Mouse (Mus musculus) heart, embryonic 16.5 days (tissue): ENCODE results near the gene Olfr1279. TPM values are rescaled to one million over a fixed set of nuclear protein-coding genes. Genes with fewer than 3 reads are reported as not detected.
"Not testable (repeated sequence)": the region's sequence is repeated elsewhere in the genome, so short reads cannot be mapped to it uniquely, and the experiment has no call there.

Experiments used
- ATAC-seq: fragments of 200-750 bp; cut with Nextera tagmentation; replicated peaks from 2 replicates; pipeline ENCODE4 v1.8.0; 2017; ENCODE audit warnings: moderate number of reproducible peaks; ENCODE audit not compliant: insufficient read depth, low FRiP score; ENCODE audit errors: extremely low read depth
- H3K27ac ChIP-seq: fragments of 300-500 bp; sonication (generic); 2 replicates; pipeline ENCODE4 v1.5.1; 2014; ENCODE audit warnings: mild to moderate bottlenecking, low read length, control low read depth, moderate library complexity
- H3K27me3 ChIP-seq: fragments of 300-500 bp; sonication (generic); 2 replicates; pipeline ENCODE4 v1.6.1; 2014; ENCODE audit warnings: low read length, mixed read lengths; ENCODE audit not compliant: control insufficient read depth, insufficient read depth
- H3K36me3 ChIP-seq: fragments of 300-500 bp; sonication (generic); 2 replicates; pipeline ENCODE4 v1.6.1; 2014; ENCODE audit not compliant: control insufficient read depth, insufficient read depth
- H3K4me1 ChIP-seq: fragments of 300-500 bp; sonication (generic); 2 replicates; pipeline ENCODE4 v1.6.1; 2014; ENCODE audit warnings: low read length, mixed read lengths; ENCODE audit not compliant: control insufficient read depth, insufficient read depth
- H3K4me2 ChIP-seq: fragments of 300-500 bp; sonication (generic); 2 replicates; pipeline ENCODE4 v1.6.1; 2014; ENCODE audit warnings: low read depth, mild to moderate bottlenecking, control low read depth, low read length
- H3K4me3 ChIP-seq: fragments of 300-500 bp; sonication (generic); 2 replicates; pipeline ENCODE4 v1.5.1; 2014; ENCODE audit warnings: mild to moderate bottlenecking, control low read depth, low read length
- H3K9ac ChIP-seq: fragments of 300-500 bp; sonication (generic); 2 replicates; pipeline ENCODE4 v1.6.1; 2014; ENCODE audit warnings: low read length, control low read depth
- H3K9me3 ChIP-seq: fragments of 300-500 bp; sonication (generic); replicated peaks from 2 replicates; pipeline ENCODE4 v1.6.1; 2016; ENCODE audit warnings: low read length; ENCODE audit not compliant: control insufficient read depth
- WGBS: fragments of 180-500 bp; shearing (Covaris S2); extraction: QIAGEN DNeasy Blood & Tissue Kit; methylation state at CpG from one replicate; pipeline ENCODE4 v1.1.7; 2014; 5-methylcytosine and 5-hydroxymethylcytosine counted together
- polyA plus RNA-seq: library from polyadenylated mRNA; unstranded; fragments of >200 nt; fragmentation: Nextera tagmentation; extraction: Ambion mirVana; gene quantifications from 2 replicates; pipeline ENCODE4 v1.2.1, GENCODE M21; 2015

Gene Olfr1279
- polyA plus RNA-seq = not detected in 2 replicates

GRCm38 (mm10) chr2:111300374-111300773 lies at the start of gene Olfr1279:
Olfr1279 (plus strand) TSS chr2:111300635.
- no peak within 1 kb of the TSS for H3K4me2 ChIP-seq
- no peak for ATAC-seq
- H3K27me3 ChIP-seq = no peaks in the 10 kb centered on the region
- no peak within 1 kb of the TSS for H3K9ac ChIP-seq
- H3K27ac ChIP-seq = no peak within 1 kb of the TSS
- no peaks in the 10 kb centered on the region for H3K4me1 ChIP-seq
- H3K9me3 ChIP-seq = no peaks in the 10 kb centered on the region
- no peaks in the 10 kb centered on the region for H3K36me3 ChIP-seq
- no peak within 1 kb of the TSS for H3K4me3 ChIP-seq

- Histone ChIP-seq H3K9me3 (no peaks in the 10 kb centered on the region), H3K27me3 (no peaks in the 10 kb centered on the region), H3K9ac (no peak within 1 kb of the TSS), H3K27ac (no peak within 1 kb of the TSS), H3K4me1 (no peaks in the 10 kb centered on the region), H3K4me2 (no peak within 1 kb of the TSS), H3K36me3 (no peaks in the 10 kb centered on the region), H3K4me3 (no peak within 1 kb of the TSS)
- no peak for ATAC-seq
These were observed 46.2 kb upstream of the Olfr1279 start, which contains the start of gene Olfr1276 for GRCm38 (mm10) chr2:111254216-111254615. Olfr1276 (plus strand) TSS chr2:111254516.

GRCm38 (mm10) chr2:111274006-111274405 lies 26.4 kb upstream of the Olfr1279 start, which contains the start of gene Olfr1277:
Olfr1277 (minus strand) TSS chr2:111274106.
- WGBS = 70% methylated on average over 2 of the region's 2 CpGs
- Histone ChIP-seq H3K4me2 (no peak within 1 kb of the TSS), H3K9me3 (no peaks in the 10 kb centered on the region), H3K36me3 (no peaks in the 10 kb centered on the region), H3K27me3 (no peaks in the 10 kb centered on the region), H3K4me3 (no peak within 1 kb of the TSS), H3K9ac (no peak within 1 kb of the TSS), H3K27ac (no peak within 1 kb of the TSS), H3K4me1 (no peaks in the 10 kb centered on the region)
- no peak for ATAC-seq

- Histone ChIP-seq H3K36me3 (no peaks in the 10 kb centered on the region), H3K27ac (no peak within 1 kb of the TSS), H3K9ac (no peak within 1 kb of the TSS), H3K27me3 (no peaks in the 10 kb centered on the region), H3K4me1 (no peaks in the 10 kb centered on the region), H3K4me3 (no peak within 1 kb of the TSS), H3K4me2 (no peak within 1 kb of the TSS), H3K9me3 (no peaks in the 10 kb centered on the region)
- ATAC-seq = no peak
These were observed 10.6 kb upstream of the Olfr1279 start, which contains the start of gene Olfr1278 for GRCm38 (mm10) chr2:111289836-111290235. Olfr1278 (plus strand) TSS chr2:111290136.

GRCm38 (mm10) chr2:111298541-111298940 lies 1.9 kb upstream of the Olfr1279 start:
- no peaks in the 10 kb centered on the region for H3K9me3 ChIP-seq
- no peak overlapping the region for H3K9ac ChIP-seq
- no peaks in the 10 kb centered on the region for H3K27me3 ChIP-seq
- no peaks in the 10 kb centered on the region for H3K4me1 ChIP-seq
- no peak overlapping the region for H3K4me3 ChIP-seq
- no peak for ATAC-seq
- no peak overlapping the region for H3K4me2 ChIP-seq
- H3K36me3 ChIP-seq = no peaks in the 10 kb centered on the region
- H3K27ac ChIP-seq = no peak overlapping the region

GRCm38 (mm10) chr2:111313717-111314116 lies 13.3 kb downstream of the Olfr1279 start, which contains the start of gene Olfr1280:
Olfr1280 (plus strand) TSS chr2:111314017.
- H3K4me3 ChIP-seq = no peak within 1 kb of the TSS
- H3K27ac ChIP-seq = no peak within 1 kb of the TSS
- no peaks in the 10 kb centered on the region for H3K9me3 ChIP-seq
- H3K4me1 ChIP-seq = no peaks in the 10 kb centered on the region
- no peaks in the 10 kb centered on the region for H3K36me3 ChIP-seq
- no peak within 1 kb of the TSS for H3K4me2 ChIP-seq
- no peak within 1 kb of the TSS for H3K9ac ChIP-seq
- H3K27me3 ChIP-seq = no peaks in the 10 kb centered on the region
- ATAC-seq = no peak

- 62% methylated on average over 2 of the region's 2 CpGs for whole genome bisulfite sequencing
- H3K27ac ChIP-seq = no peak within 1 kb of the TSS
- no peaks in the 10 kb centered on the region for H3K27me3 ChIP-seq
- H3K9ac ChIP-seq = no peak within 1 kb of the TSS
- H3K4me1 ChIP-seq = no peaks in the 10 kb centered on the region
- no peak for ATAC-seq
- no peak within 1 kb of the TSS for H3K4me2 ChIP-seq
- no peaks in the 10 kb centered on the region for H3K9me3 ChIP-seq
- H3K36me3 ChIP-seq = no peaks in the 10 kb centered on the region
- no peak within 1 kb of the TSS for H3K4me3 ChIP-seq
These were observed 25.8 kb downstream of the Olfr1279 start, which contains the start of gene Olfr1281 for GRCm38 (mm10) chr2:111326220-111326619. Olfr1281 (plus strand) TSS chr2:111326520.

- H3K36me3 ChIP-seq, H3K27ac ChIP-seq, H3K4me1 ChIP-seq, H3K4me2 ChIP-seq, H3K9me3 ChIP-seq, H3K4me3 ChIP-seq, H3K27me3 ChIP-seq, ATAC-seq, H3K9ac ChIP-seq: not testable (repeated sequence)
- WGBS = 68% methylated on average over 5 of the region's 5 CpGs
These were observed 33.3 kb downstream of the Olfr1279 start for GRCm38 (mm10) chr2:111333721-111334120.

GRCm38 (mm10) chr2:111335976-111336375 lies 35.5 kb downstream of the Olfr1279 start, which contains the start of gene Olfr1282:
Olfr1282 (minus strand) TSS chr2:111336076.
- Histone ChIP-seq H3K9me3 (no peaks in the 10 kb centered on the region), H3K9ac (no peak within 1 kb of the TSS), H3K4me2 (no peak within 1 kb of the TSS), H3K27ac (no peak within 1 kb of the TSS), H3K27me3 (no peaks in the 10 kb centered on the region), H3K36me3 (no peaks in the 10 kb centered on the region), H3K4me1 (no peaks in the 10 kb centered on the region), H3K4me3 (no peak within 1 kb of the TSS)
- 60% methylated on average over 2 of the region's 2 CpGs for WGBS
- ATAC-seq = no peak
